Mouse (Mus musculus) brown adipose tissue, adult 24 weeks (tissue): ENCODE measurements at regions not wholly inside any gene's neighbourhood (a gene's known extent, or its start where the extent isn't known, plus 50 kb on each side); places are given as distances from the start of the nearest gene placed in this dataset.

Source experiments
- H3K27ac ChIP-seq: fragments of 200-500 bp; replicated peaks from 2 replicates; pipeline ENCODE4 v1.5.1; 2012; ENCODE audit warnings: low read depth, mild to moderate bottlenecking, low read length
- H3K4me1 ChIP-seq: fragments of 200-500 bp; 2 replicates; pipeline ENCODE4 v1.6.1; 2012; ENCODE audit warnings: low read length, mixed read lengths; ENCODE audit not compliant: control insufficient read depth, insufficient read depth, insufficient read length
- H3K4me3 ChIP-seq: fragments of 200-500 bp; 2 replicates; pipeline ENCODE4 v1.5.1; 2012; ENCODE audit warnings: low read depth, mild to moderate bottlenecking, low read length, moderate library complexity; ENCODE audit not compliant: insufficient read depth

DNA sequence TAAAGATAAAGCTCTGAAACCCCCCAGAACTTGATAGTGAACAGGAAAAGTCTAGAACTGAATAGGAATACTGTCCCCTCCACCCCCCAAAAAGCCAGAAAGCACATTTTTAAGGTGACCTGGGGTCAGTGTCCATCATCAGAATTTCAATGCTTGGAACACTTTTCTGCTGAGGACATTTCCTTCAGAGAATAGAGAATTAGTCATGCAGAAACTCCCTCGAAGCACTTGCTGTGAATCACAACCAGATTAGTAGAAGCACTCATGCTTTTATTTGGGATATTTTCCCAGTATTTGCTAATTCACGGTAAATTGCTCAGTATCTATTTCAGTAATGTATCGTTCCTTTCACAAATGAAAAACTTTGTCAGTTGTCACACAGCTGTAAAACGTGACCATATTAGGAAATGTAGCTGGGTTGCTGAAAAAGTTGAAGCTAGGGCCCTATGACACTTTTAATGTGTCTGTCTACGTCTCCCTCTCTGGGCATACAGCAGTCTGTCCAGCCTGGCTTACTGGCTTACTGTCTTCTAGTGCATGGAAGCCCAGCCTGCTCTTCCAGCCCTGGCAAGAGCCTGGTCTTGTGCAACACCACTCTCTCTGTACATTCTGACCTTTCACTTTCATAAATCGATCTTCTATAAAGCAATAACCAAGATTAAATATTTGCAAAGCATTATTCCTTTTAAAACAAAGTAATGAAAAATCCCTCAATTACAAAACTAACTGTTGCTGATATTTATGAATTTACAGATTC lies 213.1 kb upstream of the Mctp2 start:
- no peaks in the 10 kb centered on the region for H3K4me1 ChIP-seq
- H3K27ac ChIP-seq = no peak overlapping the region; the same call in 1 of the 2 replicates
- no peak overlapping the region for H3K4me3 ChIP-seq

DNA sequence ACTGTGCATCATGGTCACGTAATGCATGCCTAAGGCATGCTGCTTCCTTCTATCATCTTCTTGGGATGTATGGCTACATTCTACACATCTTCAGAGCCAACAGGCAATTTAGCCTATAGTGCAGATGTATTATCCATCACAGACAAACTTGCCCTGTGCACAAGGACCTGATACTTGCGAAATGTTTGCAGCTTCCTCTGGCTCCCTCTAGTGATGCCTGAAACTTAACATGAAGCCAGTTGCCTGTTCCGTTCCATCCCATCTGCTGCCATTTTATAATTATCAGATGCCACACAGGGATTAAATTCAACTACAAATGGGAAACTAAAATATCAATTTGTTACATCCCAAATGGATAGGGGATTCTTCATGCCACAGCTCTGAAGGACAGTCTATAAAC lies 222.5 kb upstream of the Mctp2 start:
- H3K4me3 ChIP-seq = no peak overlapping the region
- no peaks in the 10 kb centered on the region; the same call in 1 of the 2 replicates for H3K4me1 ChIP-seq
- no peak overlapping the region for H3K27ac ChIP-seq

DNA sequence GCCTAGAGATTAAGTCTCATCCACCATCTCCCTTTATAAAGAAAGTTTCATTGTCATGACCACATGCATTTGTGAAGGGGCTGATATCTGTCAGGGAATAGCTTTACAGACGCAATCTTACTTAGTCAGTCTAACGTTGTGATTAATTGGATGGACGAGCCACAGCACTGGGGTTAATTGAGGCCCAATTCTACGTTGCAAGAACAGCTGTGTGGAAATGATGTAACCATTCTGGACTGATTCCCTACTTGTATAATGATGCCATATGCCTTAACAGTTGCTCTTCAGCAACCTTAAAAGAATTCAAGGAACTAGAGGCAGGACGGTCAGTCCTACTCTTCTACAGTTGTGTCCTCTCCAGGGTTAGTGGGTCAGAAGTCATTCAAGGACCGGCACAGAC lies 231.9 kb upstream of the Mctp2 start:
- Histone ChIP-seq H3K4me3 (no peak overlapping the region), H3K27ac (no peak overlapping the region), H3K4me1 (no peaks in the 10 kb centered on the region)

DNA sequence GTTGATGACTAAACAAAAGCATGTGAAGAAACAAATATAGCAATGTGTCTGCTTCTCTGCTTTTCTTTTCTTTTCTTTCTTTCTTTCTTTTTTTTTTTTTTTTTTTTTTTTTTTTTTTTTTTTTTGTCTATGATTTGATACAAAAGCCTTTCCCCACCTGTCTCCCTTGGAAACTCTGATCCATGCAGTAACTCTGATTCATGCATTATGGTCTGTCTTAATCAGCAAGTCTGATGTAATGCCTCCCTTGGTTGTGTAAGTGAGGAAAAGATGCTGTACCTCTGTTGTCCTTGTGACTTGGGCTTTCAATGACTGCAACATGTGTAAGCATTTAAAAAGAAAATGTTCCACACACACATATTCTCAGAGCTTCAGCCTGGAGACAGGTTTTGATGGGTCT lies 233.5 kb upstream of the Mctp2 start:
- H3K4me1 ChIP-seq = no peaks in the 10 kb centered on the region
- H3K27ac ChIP-seq = no peak overlapping the region
- H3K4me3 ChIP-seq = no peak overlapping the region

DNA sequence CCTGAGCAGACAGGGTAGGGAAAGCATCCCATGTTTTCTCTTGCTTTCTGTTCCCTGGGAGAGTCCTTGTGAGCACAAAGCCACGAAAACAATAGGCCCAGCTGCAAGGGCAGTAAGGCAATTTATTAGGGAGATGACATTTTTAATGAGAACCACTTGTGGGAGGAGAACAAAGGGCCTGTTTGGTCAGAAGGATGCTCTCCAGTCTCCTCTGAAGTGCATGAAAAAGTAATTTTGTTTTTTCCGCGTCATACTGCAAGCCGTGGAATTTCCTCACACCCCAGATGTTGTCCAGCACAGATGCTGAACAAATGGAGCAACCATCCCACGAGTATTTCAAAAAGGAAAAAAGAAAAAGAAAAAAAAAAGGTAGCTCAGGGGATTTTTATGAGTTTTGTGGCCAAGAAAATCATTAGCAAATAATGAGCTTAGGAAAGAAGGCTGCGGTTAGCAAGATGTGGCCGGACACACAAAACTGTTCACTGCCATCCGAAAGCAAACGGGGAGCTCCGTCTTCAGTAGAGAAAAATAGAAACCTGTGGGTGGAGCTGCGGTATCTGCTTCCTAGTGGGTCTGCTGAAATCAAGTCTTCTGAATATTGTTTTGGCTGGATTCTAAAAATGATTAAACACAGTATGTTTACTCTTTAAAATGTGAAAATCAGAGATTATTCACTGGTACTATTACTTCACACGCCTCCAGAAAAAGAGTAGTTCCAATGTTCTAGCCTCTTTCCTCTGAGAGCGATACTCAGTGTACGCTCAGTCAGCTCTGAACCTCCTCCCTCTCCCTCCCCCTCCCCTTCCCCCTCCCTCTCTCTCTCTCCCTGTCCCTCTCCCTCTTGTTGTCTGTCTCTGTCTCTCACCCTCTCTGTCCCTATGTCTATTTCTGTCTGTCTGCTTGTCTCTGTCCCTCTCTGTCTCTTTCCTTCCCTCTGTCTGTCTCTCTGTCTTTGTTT lies 235.4 kb upstream of the Mctp2 start:
- H3K4me1 ChIP-seq = no peaks in the 10 kb centered on the region
- H3K4me3 ChIP-seq = no peak overlapping the region
- H3K27ac ChIP-seq = peak overlapping the region; percentile 29; the same call in 1 of the 2 replicates

DNA sequence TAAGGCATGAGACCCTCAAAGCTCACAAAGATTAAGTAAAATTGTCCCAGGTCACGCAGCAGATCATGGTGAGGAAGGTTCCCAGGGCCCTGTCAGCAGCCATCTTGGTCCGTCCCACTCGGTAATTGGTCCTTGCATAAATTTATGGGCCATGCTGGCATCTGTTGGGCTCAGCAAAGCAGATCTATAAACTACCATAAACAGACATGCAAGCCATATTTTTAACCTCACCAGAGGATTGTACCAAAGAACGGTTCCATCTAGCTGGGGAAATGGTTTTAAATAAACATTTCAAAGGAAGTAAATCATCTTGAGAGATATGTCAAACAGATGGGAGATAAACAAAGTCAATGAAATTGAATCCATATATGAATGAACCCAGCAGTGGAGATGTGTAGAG lies 237.1 kb upstream of the Mctp2 start:
- H3K4me1 ChIP-seq = no peaks in the 10 kb centered on the region
- H3K4me3 ChIP-seq = no peak overlapping the region
- H3K27ac ChIP-seq = no peak overlapping the region

DNA sequence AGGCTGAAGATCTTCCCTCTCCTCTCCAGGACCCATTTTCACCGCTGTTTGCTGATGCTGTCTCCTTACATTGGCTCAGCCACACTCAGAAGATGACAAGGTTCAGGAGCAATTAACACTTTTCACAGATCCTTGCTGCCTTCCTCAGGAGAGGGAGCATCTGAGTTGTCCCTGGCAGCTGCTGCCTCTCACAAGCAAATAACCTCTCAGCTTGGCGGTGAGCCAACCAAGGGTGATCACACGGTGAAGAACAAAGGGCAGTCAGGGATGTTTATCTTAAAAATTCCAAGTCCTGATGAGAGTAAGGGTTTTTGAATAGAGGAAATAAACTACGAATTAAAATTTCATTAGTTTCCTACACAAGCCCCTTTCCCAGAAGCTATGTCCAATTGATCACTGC lies 237.5 kb upstream of the Mctp2 start:
- H3K4me3 ChIP-seq = no peak overlapping the region
- H3K27ac ChIP-seq = no peak overlapping the region
- H3K4me1 ChIP-seq = no peaks in the 10 kb centered on the region

DNA sequence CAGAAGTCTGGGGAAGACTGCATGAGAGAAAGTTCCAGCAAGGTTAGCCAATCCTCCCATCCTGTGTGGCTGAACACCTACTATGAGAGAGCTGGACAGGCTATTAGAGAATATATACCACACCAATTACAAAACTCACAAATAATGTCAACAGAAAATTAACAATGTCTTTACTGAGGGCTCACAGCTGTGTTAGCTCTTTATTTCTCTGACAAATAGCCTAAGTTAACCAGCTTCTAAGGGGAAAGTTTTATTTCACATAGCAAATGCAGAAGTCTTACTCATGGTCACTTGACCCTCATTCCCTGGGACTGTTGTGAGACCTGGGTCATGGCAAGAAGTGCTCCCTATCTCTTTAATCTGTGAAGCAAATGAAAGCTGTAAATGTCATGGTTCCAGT lies 261.0 kb upstream of the Mctp2 start:
- no peak overlapping the region for H3K27ac ChIP-seq
- no peaks in the 10 kb centered on the region for H3K4me1 ChIP-seq
- no peak overlapping the region for H3K4me3 ChIP-seq

DNA sequence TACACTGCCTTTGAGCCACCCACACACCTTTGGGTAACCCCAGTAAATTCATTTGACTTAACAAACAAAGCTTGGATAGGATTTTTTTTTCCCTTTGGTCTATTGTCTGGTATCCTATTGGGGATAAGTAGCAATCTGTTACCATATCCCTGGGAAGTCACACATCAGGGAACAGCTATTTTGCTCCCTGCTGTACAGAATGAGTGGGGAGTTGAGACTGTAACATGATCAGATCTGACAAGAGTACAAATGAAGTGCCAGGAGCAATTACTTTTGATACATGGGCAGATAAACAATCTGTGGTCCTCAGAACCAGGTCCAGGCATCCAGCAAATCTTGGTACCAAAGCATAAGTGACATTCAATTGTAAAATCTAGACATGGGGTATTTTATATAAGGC lies 262.8 kb upstream of the Mctp2 start:
- Histone ChIP-seq H3K4me3 (no peak overlapping the region), H3K4me1 (no peaks in the 10 kb centered on the region), H3K27ac (no peak overlapping the region)

DNA sequence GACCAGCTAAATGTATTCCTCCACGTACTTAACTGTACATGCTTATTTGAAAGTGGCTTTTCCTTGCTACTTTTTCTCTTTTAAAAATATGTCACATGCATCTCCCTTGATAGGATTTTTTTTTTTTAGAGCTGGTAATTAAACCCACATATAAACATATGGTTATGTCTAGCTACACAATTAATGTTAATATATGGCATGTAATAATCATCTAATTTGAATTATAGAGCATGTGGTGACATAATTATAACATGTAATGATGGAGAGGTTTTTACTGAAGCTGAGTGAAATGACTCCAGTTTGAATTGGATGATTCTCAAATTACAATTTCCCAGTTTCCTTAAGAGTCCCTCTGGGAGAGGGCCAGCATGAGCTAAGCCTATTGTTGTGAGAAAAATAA lies 267.9 kb upstream of the Mctp2 start:
- no peak overlapping the region for H3K27ac ChIP-seq
- H3K4me3 ChIP-seq = no peak overlapping the region
- H3K4me1 ChIP-seq = no peaks in the 10 kb centered on the region

DNA sequence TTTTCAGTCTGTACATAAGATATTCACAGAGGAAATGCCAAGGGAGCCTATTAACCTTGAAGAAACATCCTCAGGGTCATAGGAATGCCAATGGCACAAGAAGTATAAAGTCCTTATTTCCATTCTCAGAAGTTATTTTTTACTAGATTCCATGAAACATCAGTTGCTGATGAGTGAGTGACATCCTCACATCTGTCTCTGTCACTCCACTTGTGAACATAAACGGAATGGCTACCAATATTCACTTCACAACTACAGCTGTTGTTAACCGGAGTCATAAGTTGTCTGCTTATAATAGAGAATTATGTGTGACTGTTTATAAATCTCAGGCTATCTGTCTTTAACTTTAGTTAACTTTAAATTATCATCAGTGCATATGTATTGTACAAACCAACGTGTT lies 278.0 kb upstream of the Mctp2 start:
- H3K4me1 ChIP-seq = no peaks in the 10 kb centered on the region
- H3K4me3 ChIP-seq = no peak overlapping the region
- no peak overlapping the region for H3K27ac ChIP-seq

DNA sequence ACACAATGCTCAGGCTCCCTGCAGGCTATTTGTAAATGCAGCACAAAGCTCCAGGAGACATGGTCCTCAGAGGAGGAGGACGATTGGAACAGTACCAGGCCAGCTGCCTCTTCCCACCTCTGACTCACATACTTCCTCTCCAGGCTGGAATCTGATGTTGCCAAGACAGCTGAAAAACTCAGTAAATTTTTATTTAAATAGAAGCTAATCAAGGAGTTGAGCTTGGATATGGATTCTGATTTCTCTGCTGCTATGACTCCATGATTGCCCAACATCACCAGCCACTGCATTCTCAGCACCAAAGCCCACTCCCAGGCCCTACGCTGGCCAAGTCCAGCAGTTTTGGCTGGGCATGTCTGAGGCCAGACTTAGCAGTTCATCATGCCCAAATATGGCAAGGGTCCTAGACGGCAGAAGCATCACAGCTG lies 282.8 kb upstream of the Mctp2 start:
- Histone ChIP-seq H3K27ac (no peak overlapping the region), H3K4me1 (no peaks in the 10 kb centered on the region), H3K4me3 (no peak overlapping the region)

DNA sequence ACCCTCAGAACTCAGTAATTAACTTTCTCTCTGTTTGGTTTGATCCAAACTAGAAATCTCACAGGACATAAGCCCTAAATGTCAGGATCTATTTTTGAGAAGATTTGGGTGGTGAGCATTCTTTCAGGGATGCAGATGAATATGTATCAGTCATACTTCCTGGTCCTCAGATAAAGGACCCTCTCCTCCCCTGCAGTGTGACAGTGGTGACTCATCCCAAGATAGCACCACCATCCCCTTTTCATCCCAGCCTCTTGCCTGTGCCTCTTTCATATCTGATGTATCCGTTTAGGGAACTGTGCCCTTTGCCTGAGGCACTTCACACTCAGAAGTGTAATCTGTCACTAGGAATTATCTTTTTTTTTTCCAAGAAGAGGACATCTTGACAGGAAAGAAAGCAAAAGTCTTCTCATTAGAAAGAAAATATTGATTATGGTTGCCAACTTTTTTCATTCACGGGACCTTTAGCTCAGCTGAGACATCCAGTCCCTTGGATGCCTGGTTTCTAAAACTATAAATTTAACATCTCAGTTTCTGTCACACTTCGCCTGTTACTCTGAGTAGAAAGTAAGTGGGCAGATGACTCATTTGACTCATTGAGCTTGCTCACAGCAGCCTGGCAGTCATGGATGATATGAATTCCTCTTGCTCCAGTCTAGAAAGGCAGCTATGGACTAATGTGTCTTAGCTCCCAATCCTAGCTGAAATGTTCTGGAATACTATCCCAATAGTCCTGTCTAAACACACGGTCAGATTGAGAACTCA lies 284.1 kb upstream of the Mctp2 start:
- H3K4me1 ChIP-seq = no peaks in the 10 kb centered on the region
- H3K27ac ChIP-seq = no peak overlapping the region
- H3K4me3 ChIP-seq = no peak overlapping the region

DNA sequence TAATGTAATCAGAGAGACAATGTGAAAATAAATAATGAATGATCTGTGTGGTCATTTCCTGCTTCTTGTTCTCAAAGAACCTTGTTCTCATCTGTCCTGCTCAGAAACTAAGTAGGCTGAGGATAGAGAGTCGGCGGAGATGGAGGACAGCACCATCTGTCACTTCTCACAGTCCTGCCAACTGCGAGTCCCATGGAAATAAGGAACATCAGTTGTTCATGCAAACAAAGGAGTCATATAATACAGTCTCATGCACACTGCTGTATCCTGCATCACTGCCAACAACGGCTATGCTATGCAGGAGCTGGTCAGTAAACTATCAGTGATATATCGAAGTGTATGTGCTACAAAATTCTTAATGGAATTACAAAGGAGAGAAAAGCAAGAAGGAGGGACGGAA lies 285.7 kb upstream of the Mctp2 start:
- no peak overlapping the region for H3K27ac ChIP-seq
- no peaks in the 10 kb centered on the region for H3K4me1 ChIP-seq
- no peak overlapping the region for H3K4me3 ChIP-seq

DNA sequence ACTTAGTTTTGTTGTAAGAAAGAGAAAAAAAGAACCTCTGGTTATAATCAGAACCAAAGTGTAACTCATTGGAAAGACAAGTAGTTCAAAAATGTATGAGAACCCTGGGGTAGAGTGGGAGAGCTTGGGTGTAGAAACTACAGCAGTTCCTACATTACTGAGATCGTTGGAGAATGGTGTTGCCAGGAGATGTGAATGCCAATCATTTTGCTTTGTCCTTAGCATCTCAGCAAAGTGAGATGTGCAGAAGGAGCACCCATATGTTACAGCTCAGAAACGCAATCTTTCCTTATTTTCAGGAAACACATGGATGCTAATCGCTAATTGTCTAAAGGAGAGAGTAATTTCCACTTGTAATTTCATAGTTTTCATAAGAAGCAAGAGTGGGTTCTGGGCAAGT lies 286.2 kb upstream of the Mctp2 start:
- Histone ChIP-seq H3K27ac (no peak overlapping the region), H3K4me1 (no peaks in the 10 kb centered on the region), H3K4me3 (no peak overlapping the region)
